Mouse (Mus musculus) layer of hippocampus, postnatal 10 days (tissue): ENCODE data around the gene Gm20877. TPM values are rescaled to one million over a fixed set of nuclear protein-coding genes. Genes with fewer than 3 reads are reported as not detected.
"Not testable (repeated sequence)": the region's sequence is repeated elsewhere in the genome, so short reads cannot be mapped to it uniquely, and the experiment has no call there.

Experiments used
- DNase-seq, 2 experiments: peaks; one replicate each; pipeline ENCODE4 v3.0.0; 2021; ENCODE audit warnings: low spot score in 2 of 2
- long read RNA-seq: library from polyadenylated mRNA; stranded (forward); transcript quantifications from one replicate; pipeline ENCODE4 v2.0.0, GENCODE M21; 2023
- total RNA-seq, 2 experiments: library from RNA; stranded (reverse); gene quantifications; 2 replicates each; pipeline ENCODE4 v1.2.3; 2021

The Gm20877 gene
- total RNA-seq: not detected
- long read RNA-seq: 0 reads

GRCm38 (mm10) chrY:17093573-17093972 is at the start of gene Gm20877:
TSS of gene Gm20877 (plus strand) at chrY:17093873.
- DNase-seq: not testable (repeated sequence)
